Mouse (Mus musculus): Measurements from ENCODE around the gene Depdc1b. TPM values are rescaled to one million over a fixed set of nuclear protein-coding genes. Genes with fewer than 3 reads are reported as not detected.

Depdc1b gene
- polyA plus RNA-seq, 1 experiment, result 11.2 TPM

DNA sequence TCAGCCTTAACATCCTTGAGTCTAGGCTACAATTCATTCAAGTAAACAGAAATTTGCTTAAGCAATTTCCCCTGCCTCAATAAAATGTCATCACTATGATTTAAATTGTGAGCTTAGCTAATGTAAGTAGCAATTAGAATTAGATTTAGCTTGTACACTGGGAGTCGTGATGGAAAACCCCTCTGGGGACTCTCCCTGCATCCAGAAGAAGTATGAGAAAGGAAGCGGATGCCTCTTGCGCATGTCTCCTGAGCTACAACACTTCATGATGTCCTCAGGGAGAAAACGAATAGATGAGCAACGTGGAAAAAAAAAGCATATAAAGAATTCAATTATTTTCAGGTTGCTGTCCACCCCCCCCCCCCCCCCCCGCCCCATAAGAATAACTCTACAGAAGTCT is 112.7 kb downstream of the Depdc1b start:
- DNase-seq, result no peak
- 81% methylated on average over 6 of the region's 6 CpGs for WGBS
- no peak overlapping the region for H3K4me3 ChIP-seq (ENCODE audit: insufficient read depth, low read depth, low read length)
- H3K27me3 ChIP-seq (replicated peaks; ENCODE audit: control insufficient read depth, insufficient read depth, low read length), result no peaks in the 10 kb centered on the region
- no peak for TF ChIP-seq POLR2A (IDR thresholded peaks at IDR 0.05; ENCODE audit: low read depth, low read length)
- TF ChIP-seq CTCF (conservative IDR thresholded peaks at IDR 0.05; ENCODE audit: insufficient read depth, insufficient read length, low read depth, low read length), result no peak
- H3K36me3 ChIP-seq (ENCODE audit: control insufficient read depth, insufficient read depth, low read length), result no peaks in the 10 kb centered on the region
- H3K4me1 ChIP-seq (ENCODE audit: control insufficient read depth, insufficient read depth, low read length), result no peaks in the 10 kb centered on the region
- H3K27ac ChIP-seq (ENCODE audit: insufficient read depth, low read depth, low read length), result no peak overlapping the region

DNA sequence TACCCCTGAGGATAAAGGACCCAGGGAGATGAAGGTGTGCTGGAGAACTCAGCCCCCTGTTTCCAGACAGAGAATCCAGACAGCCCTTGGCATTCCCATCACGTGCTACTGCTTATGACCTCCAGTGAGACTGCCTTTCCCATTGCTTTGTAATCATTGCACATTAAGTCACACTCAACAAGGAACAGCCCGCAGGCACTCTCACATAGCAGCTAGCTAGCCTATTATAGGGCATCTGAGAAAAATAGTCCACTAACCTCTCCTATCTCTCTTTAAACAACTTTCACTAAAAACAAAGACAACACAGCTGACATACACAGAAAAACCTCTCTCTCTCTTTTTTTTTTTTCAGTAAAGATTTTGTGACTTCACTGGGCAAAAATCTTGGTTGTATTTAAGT is 113.5 kb downstream of the Depdc1b start:
- WGBS, result 67% methylated on average over 2 of the region's 2 CpGs
- Histone ChIP-seq H3K4me3 (ENCODE audit: insufficient read depth, low read depth, low read length) (no peak overlapping the region), H3K27me3 (replicated peaks; ENCODE audit: control insufficient read depth, insufficient read depth, low read length) (no peaks in the 10 kb centered on the region), H3K36me3 (ENCODE audit: control insufficient read depth, insufficient read depth, low read length) (no peaks in the 10 kb centered on the region), H3K4me1 (ENCODE audit: control insufficient read depth, insufficient read depth, low read length) (no peaks in the 10 kb centered on the region), H3K27ac (ENCODE audit: insufficient read depth, low read depth, low read length) (no peak overlapping the region)
- no peak for TF ChIP-seq POLR2A (IDR thresholded peaks at IDR 0.05; ENCODE audit: low read depth, low read length)
- no peak for TF ChIP-seq CTCF (conservative IDR thresholded peaks at IDR 0.05; ENCODE audit: insufficient read depth, insufficient read length, low read depth, low read length)
- peak; percentile 25 for DNase-seq

DNA sequence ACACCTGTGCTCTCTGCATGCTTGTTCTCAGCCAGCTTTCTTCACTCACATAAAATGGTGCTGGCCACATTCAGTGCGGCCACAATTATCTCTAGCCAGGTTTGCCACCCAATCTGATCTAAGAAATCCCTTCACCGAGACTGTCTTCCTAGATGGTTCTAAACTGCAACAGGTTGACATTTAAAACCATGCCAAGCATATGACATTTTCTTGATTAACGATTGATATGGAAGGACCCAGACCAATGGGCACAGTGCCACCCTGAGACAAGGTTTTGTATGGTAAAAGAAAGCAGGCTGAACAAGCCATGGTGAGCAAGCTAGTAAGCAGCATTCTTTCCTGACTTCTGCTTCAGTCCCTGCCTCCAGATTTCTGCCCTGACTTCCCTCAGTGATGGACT is 115.6 kb downstream of the Depdc1b start:
- no peaks in the 10 kb centered on the region for H3K4me1 ChIP-seq (ENCODE audit: control insufficient read depth, insufficient read depth, low read length)
- no peak overlapping the region for H3K4me3 ChIP-seq (ENCODE audit: insufficient read depth, low read depth, low read length)
- no peak for DNase-seq
- 87% methylated on average over 3 of the region's 3 CpGs for WGBS
- TF ChIP-seq POLR2A (IDR thresholded peaks at IDR 0.05; ENCODE audit: low read depth, low read length), result no peak
- TF ChIP-seq CTCF (conservative IDR thresholded peaks at IDR 0.05; ENCODE audit: insufficient read depth, insufficient read length, low read depth, low read length), result no peak
- H3K27me3 ChIP-seq (replicated peaks; ENCODE audit: control insufficient read depth, insufficient read depth, low read length), result no peaks in the 10 kb centered on the region
- H3K36me3 ChIP-seq (ENCODE audit: control insufficient read depth, insufficient read depth, low read length), result no peaks in the 10 kb centered on the region
- H3K27ac ChIP-seq (ENCODE audit: insufficient read depth, low read depth, low read length), result no peak overlapping the region

DNA sequence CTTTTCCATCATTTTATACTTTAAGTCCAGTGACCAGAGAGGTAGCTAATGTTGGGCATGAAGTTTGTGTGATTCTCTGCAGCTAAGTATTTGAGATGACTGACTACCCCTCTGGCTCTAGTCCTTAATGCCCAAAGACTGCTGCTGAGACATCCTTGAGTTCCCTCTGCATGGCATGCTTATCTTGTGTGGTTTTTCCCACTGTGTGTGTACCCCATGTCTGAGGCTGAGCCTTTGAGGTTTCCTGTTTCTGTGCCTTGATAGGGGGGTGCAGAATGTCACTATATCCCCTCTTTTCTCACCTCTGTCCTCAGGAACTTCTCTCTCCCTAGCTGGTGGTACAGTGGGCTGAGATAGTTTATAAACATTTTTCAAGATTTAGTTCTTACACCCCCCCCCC is 119.6 kb downstream of the Depdc1b start:
- H3K4me1 ChIP-seq (ENCODE audit: control insufficient read depth, insufficient read depth, low read length), result no peaks in the 10 kb centered on the region
- H3K27ac ChIP-seq (ENCODE audit: insufficient read depth, low read depth, low read length), result no peak overlapping the region
- TF ChIP-seq CTCF (conservative IDR thresholded peaks at IDR 0.05; ENCODE audit: insufficient read depth, insufficient read length, low read depth, low read length), result no peak
- no peak for TF ChIP-seq POLR2A (IDR thresholded peaks at IDR 0.05; ENCODE audit: low read depth, low read length)
- H3K36me3 ChIP-seq (ENCODE audit: control insufficient read depth, insufficient read depth, low read length), result no peaks in the 10 kb centered on the region
- no peak for DNase-seq
- H3K27me3 ChIP-seq (replicated peaks; ENCODE audit: control insufficient read depth, insufficient read depth, low read length), result no peaks in the 10 kb centered on the region
- no peak overlapping the region for H3K4me3 ChIP-seq (ENCODE audit: insufficient read depth, low read depth, low read length)

DNA sequence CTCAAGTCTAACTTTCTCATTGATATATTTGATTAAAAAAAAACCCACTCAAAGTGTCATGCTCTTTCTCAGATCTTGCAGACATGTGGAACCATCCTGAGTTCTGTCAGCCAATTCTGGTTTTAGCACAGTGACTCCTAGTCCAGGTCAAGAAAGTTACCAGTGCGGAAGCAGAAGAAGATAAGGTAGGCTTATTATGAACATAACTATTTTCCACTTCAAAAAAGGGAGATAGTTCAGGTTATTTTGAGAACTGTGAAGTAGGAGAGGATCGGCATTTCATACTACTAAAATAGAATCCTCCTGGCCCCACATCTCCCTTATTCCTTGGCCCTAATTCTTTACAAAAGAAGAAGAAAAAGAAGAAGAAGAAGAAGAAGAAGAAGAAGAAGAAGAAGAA is 121.3 kb downstream of the Depdc1b start:
- H3K4me1 ChIP-seq (ENCODE audit: control insufficient read depth, insufficient read depth, low read length), result no peaks in the 10 kb centered on the region
- H3K27ac ChIP-seq (ENCODE audit: insufficient read depth, low read depth, low read length), result no peak overlapping the region
- no peak overlapping the region for H3K4me3 ChIP-seq (ENCODE audit: insufficient read depth, low read depth, low read length)
- DNase-seq, result no peak
- TF ChIP-seq POLR2A (IDR thresholded peaks at IDR 0.05; ENCODE audit: low read depth, low read length) (no peak), CTCF (conservative IDR thresholded peaks at IDR 0.05; ENCODE audit: insufficient read depth, insufficient read length, low read depth, low read length) (no peak)
- 96% methylated on average over 2 of the region's 2 CpGs for WGBS
- no peaks in the 10 kb centered on the region for H3K27me3 ChIP-seq (replicated peaks; ENCODE audit: control insufficient read depth, insufficient read depth, low read length)
- H3K36me3 ChIP-seq (ENCODE audit: control insufficient read depth, insufficient read depth, low read length), result no peaks in the 10 kb centered on the region

DNA sequence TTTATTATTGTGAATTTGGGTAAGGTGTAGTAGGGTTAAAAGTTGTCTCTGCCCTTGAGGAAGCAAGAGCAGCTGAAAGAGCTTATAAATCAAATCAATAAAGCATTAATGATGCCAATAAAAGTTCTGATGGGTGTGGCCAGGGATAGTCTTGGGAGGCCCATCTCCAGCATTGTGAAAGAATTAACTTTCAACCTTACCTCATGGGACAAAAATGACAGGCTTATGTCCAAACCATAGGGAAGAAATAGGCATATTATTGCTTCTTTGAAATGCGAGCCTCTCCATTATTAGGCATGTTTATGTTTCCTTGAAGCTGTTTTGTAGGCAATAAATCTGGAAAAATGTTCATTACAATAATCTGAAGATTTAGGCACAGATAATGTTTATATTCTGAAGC is 122.9 kb downstream of the Depdc1b start:
- Histone ChIP-seq H3K27ac (ENCODE audit: insufficient read depth, low read depth, low read length) (no peak overlapping the region), H3K36me3 (ENCODE audit: control insufficient read depth, insufficient read depth, low read length) (no peaks in the 10 kb centered on the region), H3K27me3 (replicated peaks; ENCODE audit: control insufficient read depth, insufficient read depth, low read length) (no peaks in the 10 kb centered on the region), H3K4me1 (ENCODE audit: control insufficient read depth, insufficient read depth, low read length) (no peaks in the 10 kb centered on the region), H3K4me3 (ENCODE audit: insufficient read depth, low read depth, low read length) (no peak overlapping the region)
- no peak for DNase-seq
- 81% methylated on average over 1 of the region's 1 CpGs for WGBS
- no peak for TF ChIP-seq CTCF (conservative IDR thresholded peaks at IDR 0.05; ENCODE audit: insufficient read depth, insufficient read length, low read depth, low read length)
- TF ChIP-seq POLR2A (IDR thresholded peaks at IDR 0.05; ENCODE audit: low read depth, low read length), result no peak

DNA sequence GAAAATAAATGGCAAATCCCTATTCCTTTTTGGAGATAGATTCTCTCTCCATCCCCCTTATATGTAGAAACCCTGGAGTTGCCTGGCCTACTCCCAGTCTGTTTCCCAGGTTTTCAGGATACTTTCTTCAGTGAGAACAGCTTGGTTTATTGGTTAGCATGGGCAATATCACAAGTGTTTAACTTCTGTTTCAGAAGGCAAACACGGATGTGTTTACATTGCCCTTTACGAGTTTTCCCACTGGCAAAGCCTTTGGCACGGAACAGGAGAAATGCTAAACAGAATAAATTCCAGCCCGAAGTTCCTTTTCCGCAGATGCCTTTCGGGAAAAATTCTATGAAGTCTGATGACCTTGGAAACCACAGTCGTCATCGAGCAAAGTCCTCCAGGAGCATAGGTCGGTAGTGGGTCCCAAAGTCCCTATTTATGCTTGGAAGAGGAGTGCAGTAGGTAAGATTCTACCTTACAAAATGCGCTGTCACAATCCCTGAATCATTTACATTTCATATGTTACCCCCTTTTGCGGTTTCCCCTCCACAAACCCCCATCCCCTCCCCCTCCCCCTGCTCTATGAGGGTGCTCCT is 132.3 kb downstream of the Depdc1b start:
- no peak for TF ChIP-seq CTCF (conservative IDR thresholded peaks at IDR 0.05; ENCODE audit: insufficient read depth, insufficient read length, low read depth, low read length)
- TF ChIP-seq POLR2A (IDR thresholded peaks at IDR 0.05; ENCODE audit: low read depth, low read length), result no peak
- Histone ChIP-seq H3K4me1 (ENCODE audit: control insufficient read depth, insufficient read depth, low read length) (peaks cover 17% of the 10 kb centered on the region; the same call in 1 of the 2 replicates), H3K36me3 (ENCODE audit: control insufficient read depth, insufficient read depth, low read length) (no peaks in the 10 kb centered on the region), H3K4me3 (ENCODE audit: insufficient read depth, low read depth, low read length) (no peak overlapping the region), H3K27me3 (replicated peaks; ENCODE audit: control insufficient read depth, insufficient read depth, low read length) (no peaks in the 10 kb centered on the region), H3K27ac (ENCODE audit: insufficient read depth, low read depth, low read length) (peak overlapping the region; percentile 76)
- DNase-seq, result peak; percentile 74
- 38% methylated on average over 11 of the region's 11 CpGs for WGBS
